Mouse (Mus musculus): ENCODE data around the gene Dcaf6.

Dcaf6 gene

DNA sequence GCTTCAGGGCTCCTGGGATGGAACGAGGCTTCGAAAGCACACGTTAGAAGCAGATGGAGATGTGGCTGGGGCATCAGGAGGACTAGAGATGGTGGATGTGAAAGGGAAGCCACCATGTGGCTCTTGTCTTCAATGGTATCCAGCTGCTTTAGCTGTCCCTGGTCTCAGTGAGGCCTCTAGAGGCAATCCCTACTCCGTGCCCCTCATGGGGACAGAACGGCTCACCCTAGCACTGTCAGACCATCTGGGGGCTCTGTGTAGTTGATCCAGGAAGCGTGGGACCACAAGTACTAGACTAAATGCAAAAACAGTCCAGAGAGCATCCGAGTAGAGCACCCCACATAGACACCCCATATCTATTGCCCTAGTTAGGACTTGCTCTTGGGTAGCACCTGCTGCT, 138.4 kb downstream of the Dcaf6 start:
- no peak for DNase-seq (ENCODE audit: low read depth, low spot score)

DNA sequence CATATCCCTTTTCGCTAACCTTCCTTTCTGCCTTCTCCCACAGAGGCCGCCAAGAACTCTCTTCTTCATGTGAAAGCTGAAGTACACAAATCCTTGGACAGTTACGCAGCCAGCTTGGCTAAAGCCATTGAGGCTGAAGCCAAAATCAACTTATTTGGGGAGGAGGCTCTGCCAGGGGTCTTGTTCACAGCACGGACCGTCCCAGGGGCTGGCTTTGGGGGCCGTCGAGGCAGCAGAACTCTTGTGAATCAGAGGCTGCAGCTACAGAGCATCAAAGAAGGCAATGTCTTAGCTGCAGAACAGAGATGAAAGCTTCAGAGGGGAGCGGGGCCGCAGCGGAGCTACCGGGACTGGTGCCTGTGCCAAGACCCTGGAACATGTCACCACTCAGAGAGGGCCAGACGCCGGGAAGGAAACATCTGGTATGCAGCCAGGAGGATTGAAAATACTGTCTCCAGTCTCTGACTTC, 138.8 kb downstream of the Dcaf6 start:
- no peak for DNase-seq (ENCODE audit: low read depth, low spot score)

DNA sequence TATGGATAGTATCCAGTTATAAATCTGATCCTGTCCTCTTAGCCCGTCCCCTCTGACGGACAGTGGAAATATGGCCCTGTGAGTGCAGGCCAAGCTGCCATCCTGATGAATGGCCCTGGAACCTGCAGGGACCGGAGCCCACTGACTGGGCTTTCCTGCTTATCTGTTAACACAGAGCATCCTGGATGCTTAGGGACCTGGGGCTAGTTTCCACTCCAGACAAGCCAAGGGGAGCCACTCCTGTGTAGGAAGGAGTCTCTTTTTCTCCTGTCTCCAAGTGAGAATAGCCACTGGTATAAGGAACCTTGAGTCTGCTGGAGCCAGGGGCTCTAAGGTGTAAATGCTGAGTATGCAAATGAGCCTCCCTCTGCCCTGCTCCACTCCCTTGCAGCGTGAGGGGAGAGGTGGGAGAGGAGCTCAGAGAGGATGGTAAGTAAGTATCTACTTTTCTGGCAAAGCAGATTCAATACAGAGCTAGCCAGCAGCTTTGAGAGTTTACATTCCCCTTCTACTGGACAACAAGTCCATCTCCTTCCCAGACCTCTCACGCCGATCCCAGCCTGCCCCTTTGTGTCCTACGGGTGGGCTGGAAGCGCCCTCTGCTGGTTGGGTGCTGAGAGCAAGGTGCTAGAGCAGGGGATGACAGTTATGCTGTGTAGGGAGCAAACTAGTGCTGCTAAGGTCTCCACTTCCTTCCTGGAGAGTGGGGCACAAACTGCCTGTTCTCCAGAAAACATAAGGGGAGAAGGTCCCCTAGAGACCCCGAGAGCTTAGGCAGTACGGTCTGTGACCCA, 139.9 kb downstream of the Dcaf6 start:
- DNase-seq (ENCODE audit: low read depth, low spot score) = peak; percentile 40

DNA sequence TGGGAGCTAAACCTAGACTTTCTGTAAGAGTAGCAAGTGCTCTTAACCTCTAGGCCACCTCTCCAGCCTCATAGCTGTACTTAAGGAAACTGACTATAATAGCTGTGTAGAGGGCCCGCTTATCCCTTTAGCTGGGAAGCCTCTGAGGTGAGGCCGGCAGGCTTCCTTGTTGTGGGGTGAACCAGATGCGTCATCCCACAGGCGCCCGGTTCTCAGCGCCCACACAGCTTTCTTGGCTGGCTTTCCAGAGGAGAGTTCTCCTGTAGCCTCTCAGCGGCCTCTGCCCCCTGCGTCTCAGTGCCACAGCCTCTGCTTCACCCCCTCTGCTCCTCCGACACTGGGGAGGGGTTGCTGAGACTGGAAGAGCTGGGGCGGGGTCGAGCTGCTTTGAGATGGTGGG, 143.9 kb downstream of the Dcaf6 start:
- DNase-seq (ENCODE audit: low read depth, low spot score) = no peak

DNA sequence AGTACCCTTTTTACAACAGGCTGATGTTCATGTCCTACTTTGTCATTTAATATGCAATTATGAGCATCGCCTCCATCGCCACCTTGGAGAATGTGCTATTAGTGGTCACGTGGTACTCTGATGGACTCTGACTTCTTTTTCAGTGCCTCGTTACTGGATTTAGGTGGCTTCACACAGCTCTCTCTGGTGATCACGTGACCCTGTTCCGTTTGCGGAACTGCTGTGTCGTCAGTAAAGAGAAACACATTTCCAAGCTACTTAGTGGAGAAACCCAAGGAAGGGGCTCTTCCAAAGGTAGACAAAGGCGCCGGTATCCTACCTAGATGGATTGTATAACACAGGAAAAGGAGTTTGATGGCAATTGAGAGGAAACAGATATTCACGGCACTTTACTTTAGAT, 152.1 kb downstream of the Dcaf6 start:
- DNase-seq (ENCODE audit: low read depth, low spot score) = no peak

DNA sequence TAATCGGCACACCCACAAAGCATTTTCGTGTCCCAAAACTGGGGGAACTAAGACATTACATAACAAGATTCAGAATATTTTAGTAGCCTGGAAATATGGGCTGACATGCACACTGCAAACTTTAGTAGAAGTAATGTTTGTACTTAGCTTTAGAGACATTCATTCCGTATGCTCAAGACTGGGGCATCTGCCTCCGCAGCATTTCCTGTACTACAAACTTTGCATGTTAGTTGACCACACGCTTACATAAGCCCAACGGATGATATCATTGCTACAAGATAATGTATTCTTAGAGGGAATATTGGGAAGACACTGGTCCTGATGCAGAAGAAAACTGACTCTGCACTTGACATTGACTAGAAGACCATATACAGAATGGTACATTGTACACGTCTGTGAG, 155.9 kb downstream of the Dcaf6 start:
- no peak for DNase-seq (ENCODE audit: low read depth, low spot score)

DNA sequence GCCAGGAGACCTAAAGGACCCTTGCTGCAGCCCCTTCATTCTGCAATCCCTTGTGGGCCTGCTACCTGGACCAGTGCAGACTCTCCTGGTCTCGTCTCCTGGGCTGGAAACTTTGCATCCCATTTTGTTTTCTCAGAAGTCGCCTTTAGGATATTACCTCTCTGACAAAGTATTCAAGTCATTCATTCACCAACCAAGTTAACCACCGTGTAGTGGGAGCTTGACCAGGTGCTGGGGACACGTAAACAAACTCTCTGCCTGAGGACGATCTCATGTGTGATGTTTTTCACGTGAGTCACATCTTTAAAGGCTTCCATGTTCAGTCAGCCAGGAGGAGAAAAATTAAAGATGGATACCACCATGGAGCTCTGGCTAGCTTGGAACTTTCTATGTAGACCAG, 157.1 kb downstream of the Dcaf6 start:
- DNase-seq (ENCODE audit: low read depth, low spot score) = no peak

DNA sequence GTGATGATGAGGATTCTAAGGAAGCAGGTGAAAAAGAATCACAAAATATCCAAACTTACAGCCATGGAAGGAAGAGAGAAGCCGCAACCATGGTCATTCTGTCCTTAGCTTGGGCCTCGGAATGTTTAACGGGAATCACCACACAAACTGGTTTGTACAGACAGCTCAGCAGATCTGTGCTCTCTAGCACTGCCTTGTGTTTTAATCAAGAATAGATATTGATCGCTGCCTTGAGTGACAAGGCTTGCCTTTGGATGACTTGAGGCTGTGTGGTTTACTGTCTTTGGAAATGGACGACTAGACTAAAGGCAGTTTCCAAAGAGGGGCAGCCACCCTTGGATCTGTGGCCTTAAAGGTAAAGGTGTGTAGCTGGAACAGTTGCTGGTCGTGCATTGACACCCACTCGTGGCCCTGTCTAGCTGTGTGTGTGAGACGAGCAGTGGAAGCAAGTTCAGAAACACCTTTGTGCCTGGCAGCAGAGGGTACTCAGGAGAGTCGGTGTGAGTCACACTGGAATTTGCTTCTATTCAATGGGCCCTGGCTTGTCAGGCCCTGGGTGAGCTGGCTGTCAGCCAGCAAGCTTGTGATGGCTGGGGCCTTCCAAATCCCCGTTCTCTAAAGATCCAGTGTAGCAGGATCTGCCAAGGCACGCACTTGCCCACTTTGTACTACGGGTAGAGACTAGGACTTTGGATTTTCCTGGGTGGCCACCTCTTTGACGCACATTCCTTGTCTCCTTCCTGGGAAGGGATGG, 157.6 kb downstream of the Dcaf6 start:
- DNase-seq (ENCODE audit: low read depth, low spot score) = no peak

DNA sequence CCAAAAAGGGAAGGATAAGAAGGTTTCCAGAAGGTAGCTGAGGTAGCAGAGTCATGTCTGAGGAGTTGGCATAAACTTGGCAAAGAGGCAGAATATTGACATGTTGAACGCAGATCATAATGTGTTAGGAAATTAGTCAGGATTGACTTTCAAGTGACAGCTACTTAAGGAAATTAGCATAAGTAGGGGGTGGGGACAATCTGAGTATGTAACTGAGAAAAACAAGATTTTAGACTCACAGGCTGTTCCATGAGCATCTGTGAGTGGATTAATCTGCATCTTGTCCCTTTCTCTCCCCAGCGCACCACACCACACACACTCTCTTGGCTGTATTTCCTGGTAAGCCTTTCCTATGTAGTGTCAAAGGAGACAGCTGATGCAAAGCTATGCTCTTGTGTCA, 158.7 kb downstream of the Dcaf6 start:
- no peak for DNase-seq (ENCODE audit: low read depth, low spot score)

DNA sequence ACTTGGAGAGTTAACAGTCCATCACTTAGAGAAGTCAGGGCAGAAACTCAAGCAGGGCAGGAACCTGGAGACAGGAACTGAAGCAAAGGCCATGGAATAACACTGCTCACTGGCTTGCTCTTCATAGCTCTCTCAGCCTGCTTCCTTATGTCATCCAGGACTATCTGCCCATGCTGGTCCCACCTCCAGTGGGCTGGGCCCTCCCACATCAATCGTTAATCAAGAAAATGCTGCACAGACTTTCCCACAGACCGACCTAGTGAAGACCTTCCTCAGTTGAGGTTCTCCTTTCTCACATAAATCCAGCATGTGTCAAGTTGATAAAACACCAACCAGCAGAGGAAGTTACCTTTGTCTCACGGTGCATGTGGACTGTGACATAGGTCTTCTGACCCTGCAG, 159.2 kb downstream of the Dcaf6 start:
- no peak for DNase-seq (ENCODE audit: low read depth, low spot score)

DNA sequence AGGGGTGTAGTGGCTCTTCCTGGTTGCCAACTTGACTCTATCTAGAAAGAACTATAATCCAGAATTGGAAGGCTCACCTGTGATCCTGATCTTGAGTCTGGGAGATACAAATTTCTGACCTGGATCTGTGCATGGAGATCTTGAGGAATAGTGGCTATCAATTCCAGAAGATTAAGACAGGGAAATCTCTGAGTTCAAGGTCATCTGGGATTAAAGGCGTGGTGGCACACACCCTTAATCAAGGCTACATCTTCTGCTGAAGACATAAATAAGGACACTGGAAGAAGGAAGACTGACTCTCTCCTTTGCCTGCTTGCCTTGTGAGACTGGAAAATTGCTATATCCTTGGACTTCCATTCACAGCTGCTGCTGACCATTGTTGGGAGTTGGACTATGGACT, 164.8 kb downstream of the Dcaf6 start, which contains the start of gene Gpr161:
Gpr161 (plus strand) TSS at position 301 of the 400 bp plus-strand sequence.
- no peak for DNase-seq (ENCODE audit: low read depth, low spot score)

DNA sequence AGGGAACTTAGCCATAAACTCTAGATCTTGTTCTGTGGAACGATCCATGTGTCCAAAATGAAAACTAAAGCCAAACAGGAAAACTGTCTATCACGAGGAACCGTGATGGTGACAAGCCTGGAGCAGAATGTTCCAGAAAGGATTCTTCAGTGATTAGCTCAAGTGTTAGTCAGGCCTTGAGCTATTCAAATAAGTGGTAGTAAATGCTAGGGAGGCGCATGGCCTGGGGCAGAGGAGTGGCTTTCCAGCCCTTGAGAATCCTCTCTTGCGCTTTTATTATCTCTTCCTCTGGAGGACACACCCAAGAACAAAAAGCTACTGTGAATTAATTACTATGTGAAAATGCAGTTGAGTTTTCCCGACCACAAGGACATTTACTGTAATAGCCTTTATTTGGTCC, 168.7 kb downstream of the Dcaf6 start:
- no peak for DNase-seq (ENCODE audit: low read depth, low spot score)

DNA sequence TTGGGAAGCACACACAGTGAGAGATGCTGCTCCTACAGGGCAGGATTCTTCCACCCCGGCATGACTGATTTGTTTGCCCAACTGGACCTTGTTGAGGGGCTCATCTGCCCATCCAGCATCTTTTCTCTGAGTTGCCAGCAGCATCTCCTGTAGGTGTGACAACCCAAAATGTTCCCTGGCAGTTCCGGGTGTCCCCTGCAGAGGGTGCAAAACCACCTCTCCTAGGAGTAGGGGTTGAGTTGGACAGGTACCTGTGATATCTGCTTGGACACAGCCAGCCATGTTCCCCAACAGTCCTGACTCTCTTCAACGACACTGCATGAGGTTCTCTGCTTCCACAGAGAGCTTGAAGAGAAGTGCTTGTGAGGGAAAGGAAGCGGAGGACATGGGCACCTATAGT, 170.4 kb downstream of the Dcaf6 start:
- no peak for DNase-seq (ENCODE audit: low read depth, low spot score)

DNA sequence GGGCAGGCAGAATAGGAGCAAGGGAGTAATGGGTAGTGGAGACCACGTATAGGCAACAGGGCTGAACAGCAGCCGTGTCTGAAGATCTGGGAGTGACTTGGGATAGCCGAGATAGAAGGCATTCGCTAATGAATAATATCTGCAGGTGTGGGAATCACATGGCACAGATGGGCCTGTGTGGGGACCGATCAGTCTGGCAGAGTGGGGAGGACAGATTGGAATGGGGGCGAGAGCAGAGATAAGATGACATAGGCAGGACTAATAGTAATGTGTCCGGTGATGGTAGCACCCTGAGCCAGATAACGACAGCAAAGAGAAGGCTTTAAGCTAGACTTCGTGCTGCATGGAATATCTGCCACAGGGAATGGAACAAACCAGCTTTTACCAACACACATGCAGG, 172.1 kb downstream of the Dcaf6 start:
- DNase-seq (ENCODE audit: low read depth, low spot score) = no peak

DNA sequence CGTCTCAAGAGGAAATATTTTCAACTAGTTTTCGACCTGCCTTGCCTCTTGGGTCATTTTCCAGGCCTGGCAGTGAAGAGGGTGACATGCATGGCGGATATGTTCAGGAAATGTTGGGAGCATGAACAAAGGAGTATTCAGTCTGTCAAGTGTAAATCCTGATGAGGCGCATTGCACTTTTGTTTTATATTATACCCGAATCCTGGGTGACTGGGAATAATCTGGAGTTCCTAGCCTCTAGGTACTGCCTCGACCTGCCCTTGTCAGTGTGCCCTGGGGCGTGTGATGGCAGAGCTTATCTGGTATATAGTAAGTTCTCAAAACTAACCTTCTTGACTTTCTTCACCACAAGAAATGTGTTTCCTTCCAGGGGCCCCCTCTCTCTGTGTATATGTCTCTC, 176.2 kb downstream of the Dcaf6 start:
- DNase-seq (ENCODE audit: low read depth, low spot score) = no peak

DNA sequence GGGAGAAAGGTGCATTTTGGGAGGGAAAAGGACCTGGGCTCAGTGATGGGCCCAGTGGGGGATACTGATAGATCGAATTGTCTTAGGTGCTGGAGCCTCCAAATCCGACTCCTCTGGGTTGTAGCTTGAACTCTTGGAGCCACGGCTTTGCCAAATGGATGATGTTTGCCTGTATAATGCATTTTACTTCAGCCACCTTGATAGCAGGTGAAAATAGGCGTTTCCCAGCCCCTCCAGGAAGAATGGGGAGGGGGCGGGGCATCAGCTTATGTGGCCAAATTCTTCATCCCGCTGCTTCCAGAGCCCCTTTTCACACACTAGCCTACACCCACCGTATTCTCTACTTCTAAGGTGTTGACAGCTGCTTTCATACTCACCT, 177.3 kb downstream of the Dcaf6 start:
- no peak for DNase-seq (ENCODE audit: low read depth, low spot score)

DNA sequence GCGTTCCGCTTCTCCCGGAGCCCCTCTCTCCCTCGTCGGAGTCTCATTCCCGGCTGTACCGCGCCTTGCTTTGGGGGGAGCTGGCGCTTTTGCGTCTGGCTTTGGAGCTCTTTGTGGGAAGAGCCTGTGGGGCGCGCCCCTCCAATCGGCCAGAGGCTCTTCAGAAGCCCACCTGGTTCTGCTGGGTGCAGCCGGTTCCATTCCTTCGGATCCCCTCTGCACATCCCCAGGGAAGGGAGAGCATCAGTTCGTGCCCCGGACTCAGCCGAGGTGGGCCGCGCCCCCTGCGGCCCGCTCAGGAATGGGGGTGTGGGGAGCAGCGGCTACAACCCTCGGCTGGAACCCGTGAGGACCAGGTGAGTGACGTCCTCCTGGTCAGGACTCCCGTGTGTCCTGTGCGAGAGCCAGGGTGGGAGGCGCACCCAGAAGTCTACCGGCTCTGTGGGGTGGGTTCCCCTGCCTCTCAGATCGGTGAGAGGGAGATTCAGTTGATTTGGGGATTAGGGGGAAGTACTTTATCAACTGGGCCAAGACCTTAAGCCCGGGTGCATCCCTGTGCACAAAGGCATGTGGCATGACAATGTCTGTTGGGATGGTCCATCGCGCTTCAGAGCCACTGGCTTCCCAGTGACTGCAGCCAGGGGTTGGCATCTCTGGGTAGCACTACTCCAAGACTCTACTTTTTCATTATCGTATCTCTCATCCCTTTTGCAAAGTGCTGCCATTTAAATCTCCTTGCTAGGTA, 177.9 kb downstream of the Dcaf6 start:
- DNase-seq (ENCODE audit: low read depth, low spot score) = peak; percentile 34

DNA sequence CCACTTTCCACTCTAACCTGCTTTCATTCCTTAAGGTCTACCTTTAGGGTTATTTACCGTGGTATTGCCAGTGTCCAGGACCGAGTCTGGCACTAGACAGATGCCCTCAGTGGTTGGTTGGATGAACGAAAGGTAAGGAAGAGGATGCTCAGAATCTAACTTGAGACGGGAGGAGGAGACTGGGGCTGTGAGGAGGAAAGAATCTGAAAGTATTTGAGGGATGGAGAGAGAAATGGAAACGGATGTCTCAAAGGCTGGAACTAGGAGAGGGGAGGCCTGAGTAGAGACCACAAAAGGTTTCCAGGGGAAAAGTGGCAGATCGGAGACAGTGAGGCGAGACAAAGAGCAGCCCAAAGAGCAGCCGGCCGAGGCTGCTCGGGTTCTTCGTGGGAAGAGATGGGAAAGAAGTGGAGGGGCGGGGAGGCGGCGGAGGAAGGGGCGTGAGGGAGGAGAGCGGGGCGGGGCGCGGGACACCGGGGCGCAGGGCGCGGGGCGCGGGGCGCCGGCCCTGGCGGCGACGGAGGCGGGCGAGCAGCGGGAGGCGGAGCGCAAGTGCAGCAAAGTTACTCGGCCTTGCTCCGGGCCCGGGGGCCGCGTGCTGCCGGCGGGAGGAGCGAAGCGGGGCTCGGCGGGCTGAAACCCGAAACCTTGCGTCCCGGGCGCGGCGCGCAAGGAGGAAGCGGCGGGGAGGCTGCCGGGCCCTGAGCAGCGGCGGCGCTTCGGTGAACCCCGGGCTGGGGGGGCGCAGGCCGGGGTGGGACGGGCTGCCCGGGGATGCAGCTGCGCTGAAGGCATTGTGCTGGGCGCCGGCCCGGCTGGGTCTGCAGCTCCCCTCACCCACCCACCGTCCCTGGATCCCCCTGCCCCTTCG, 178.7 kb downstream of the Dcaf6 start:
- peak; percentile 44 for DNase-seq (ENCODE audit: low read depth, low spot score)

DNA sequence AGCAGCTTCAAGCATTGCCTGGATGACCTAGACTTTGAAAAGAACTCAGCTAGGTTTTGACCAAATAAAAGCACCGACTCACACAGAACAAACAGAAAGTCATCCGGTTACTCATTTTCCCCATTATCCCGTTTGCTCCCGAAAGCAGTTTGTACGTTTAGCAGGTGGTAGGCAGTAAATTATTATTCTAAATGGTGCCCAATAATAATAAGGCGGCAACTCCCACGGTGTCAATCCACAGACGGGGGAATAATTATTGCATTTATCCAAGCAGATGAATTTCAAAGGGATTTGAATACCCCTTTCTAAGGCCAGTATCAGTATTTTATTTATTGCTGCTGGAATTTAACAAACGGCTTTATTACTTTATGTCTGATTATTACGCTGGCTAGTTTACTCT, 179.5 kb downstream of the Dcaf6 start:
- no peak for DNase-seq (ENCODE audit: low read depth, low spot score)

Data from embryo, embryonic 11.5 days (tissue).